Mouse (Mus musculus) midbrain, embryonic 13.5 days (tissue): ENCODE results near the gene Hic1. TPM values are rescaled to one million over a fixed set of nuclear protein-coding genes. Genes with fewer than 3 reads are reported as not detected.

ENCODE experiments used
- ATAC-seq: fragments of 200-750 bp; cut with Nextera tagmentation; 2 replicates; pipeline ENCODE4 v1.8.0; 2017; ENCODE audit warnings: mild to moderate bottlenecking, moderate TSS enrichment, moderate library complexity
- H3K27ac ChIP-seq: fragments of 300-500 bp; sonication (generic); 2 replicates; pipeline ENCODE4 v1.5.1; 2015; ENCODE audit warnings: inconsistent platforms, mild to moderate bottlenecking, moderate library complexity
- H3K27me3 ChIP-seq: fragments of 300-500 bp; sonication (generic); 2 replicates; pipeline ENCODE4 v1.6.1; 2015; ENCODE audit warnings: mild to moderate bottlenecking, inconsistent platforms
- H3K36me3 ChIP-seq: fragments of 300-500 bp; sonication (generic); 2 replicates; pipeline ENCODE4 v1.6.1; 2015; ENCODE audit warnings: mild to moderate bottlenecking, inconsistent platforms
- H3K4me1 ChIP-seq: fragments of 300-500 bp; sonication (generic); replicated peaks from 2 replicates; pipeline ENCODE4 v1.6.1; 2015; ENCODE audit warnings: inconsistent platforms
- H3K4me2 ChIP-seq: fragments of 300-500 bp; sonication (generic); replicated peaks from 2 replicates; pipeline ENCODE4 v1.6.1; 2015; ENCODE audit warnings: moderate library complexity, mild to moderate bottlenecking, inconsistent platforms
- H3K4me3 ChIP-seq: fragments of 300-500 bp; sonication (generic); replicated peaks from 2 replicates; pipeline ENCODE4 v1.5.1; 2015; ENCODE audit warnings: mild to moderate bottlenecking, inconsistent platforms
- H3K9ac ChIP-seq: fragments of 300-500 bp; sonication (generic); replicated peaks from 2 replicates; pipeline ENCODE4 v1.6.1; 2015; ENCODE audit warnings: mild to moderate bottlenecking, inconsistent platforms
- H3K9me3 ChIP-seq: fragments of 300-500 bp; sonication (generic); 2 replicates; pipeline ENCODE4 v1.6.1; 2016; ENCODE audit warnings: mild to moderate bottlenecking, inconsistent platforms
- WGBS: fragments of 180-500 bp; shearing (Covaris S2); methylation state at CpG from one replicate; pipeline ENCODE4 v1.1.7; 2015; 5-methylcytosine and 5-hydroxymethylcytosine counted together
- polyA plus RNA-seq: library from polyadenylated mRNA; unstranded; fragments of >200 nt; fragmentation: Nextera tagmentation; extraction: Ambion mirVana; gene quantifications from 2 replicates; pipeline ENCODE4 v1.2.1, GENCODE M21; 2015

The Hic1 gene
- polyA plus RNA-seq, 1 experiment from 2014 or later = 2.4 TPM

DNA sequence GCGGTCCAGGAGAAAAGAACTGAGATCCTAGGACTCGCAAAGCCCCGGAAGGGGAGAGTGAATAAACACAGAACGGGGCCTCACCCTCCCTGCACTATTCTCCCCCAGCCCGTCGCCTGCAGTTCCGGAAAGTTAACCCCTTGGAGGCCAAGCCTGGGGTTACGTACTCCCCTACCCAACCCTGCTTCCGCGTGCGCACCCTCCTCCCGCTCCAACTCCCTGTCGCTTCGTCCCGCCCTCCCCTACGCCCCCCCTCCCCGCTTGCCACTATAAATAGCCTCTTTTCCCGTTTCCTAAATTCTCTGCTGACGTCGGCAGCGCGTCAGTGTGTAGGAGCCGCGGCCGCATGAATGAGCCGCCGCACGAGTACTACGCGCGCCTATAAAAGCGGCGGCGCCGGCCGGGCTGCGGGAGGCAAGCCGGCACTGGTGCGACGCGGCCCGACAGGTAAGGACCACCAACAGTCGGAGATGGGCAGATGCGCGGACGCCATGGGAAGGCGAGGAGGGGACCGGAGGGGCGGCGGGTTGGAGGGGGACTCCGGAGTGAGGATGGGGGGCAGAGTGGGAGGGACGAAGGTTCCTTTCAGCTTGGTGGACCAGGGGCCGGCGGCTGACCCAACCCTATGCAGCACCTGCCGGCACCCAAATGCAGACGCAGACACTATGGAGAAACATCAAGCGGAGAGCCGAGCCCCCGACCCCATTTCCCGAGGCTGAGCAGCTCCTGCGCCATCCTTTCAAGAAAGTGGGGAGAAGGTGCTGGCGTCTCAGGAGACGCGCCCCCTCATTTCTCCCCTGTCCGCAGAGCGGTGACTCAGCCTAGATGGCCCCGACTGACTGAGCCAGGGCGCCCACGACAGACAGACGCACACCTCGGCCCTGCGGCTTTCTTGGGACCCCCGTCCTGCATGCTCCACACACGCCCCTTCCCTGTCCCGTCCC is 3.1 kb upstream of the Hic1 start:
- under 1% methylated on average over 75 of the region's 75 CpGs for WGBS
- peak overlapping the region; percentile 66 for H3K4me3 ChIP-seq
- H3K9me3 ChIP-seq = no peaks in the 10 kb centered on the region
- H3K36me3 ChIP-seq = peaks cover 11% of the 10 kb centered on the region
- H3K4me1 ChIP-seq = peaks cover 63% of the 10 kb centered on the region
- ATAC-seq = peak; percentile 3; the same call in 1 of the 2 replicates
- H3K27me3 ChIP-seq = peaks cover 68% of the 10 kb centered on the region
- peak overlapping the region; percentile 66 for H3K9ac ChIP-seq
- H3K4me2 ChIP-seq = peak overlapping the region; percentile 72
- no peak overlapping the region for H3K27ac ChIP-seq

DNA sequence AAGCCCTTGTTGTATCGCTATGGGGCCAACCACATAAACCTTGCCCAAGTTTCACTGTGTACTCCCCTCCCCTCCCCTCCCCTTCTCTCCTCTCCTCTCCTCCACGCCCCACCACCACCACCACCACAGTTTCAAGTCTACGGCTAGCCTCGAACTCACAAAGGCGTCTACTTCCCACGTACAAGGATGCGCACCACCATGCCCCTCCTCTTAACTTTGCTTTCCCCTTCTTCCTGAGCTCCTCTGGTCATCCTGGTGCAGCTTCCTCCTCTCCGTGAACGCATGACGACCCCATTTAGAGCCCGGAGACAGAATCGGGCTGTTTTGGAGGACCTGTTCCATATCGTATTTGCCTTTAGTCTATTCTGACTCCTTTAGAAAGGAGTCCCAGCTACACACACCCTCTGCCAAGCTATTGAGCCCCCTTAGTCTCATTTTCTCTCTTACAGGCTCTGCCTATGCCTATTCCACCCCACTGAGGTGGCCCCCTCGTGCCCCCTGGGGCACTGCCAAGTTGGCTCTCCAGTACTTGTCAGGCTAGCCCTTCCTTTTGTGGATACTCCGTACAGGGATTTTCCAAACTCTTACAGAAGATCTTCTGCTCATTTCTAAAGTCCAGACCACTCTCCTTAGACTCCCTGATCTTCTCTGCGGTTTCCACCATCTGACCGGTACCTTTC is 2.0 kb upstream of the Hic1 start:
- Histone ChIP-seq H3K4me3 (peak overlapping the region; percentile 66), H3K4me1 (peaks cover 74% of the 10 kb centered on the region), H3K27me3 (peaks cover 74% of the 10 kb centered on the region), H3K9ac (no peak overlapping the region), H3K36me3 (no peaks in the 10 kb centered on the region), H3K9me3 (no peaks in the 10 kb centered on the region), H3K4me2 (peak overlapping the region; percentile 75), H3K27ac (no peak overlapping the region)
- ATAC-seq = no peak
- 4% methylated on average over 17 of the region's 17 CpGs for WGBS

DNA sequence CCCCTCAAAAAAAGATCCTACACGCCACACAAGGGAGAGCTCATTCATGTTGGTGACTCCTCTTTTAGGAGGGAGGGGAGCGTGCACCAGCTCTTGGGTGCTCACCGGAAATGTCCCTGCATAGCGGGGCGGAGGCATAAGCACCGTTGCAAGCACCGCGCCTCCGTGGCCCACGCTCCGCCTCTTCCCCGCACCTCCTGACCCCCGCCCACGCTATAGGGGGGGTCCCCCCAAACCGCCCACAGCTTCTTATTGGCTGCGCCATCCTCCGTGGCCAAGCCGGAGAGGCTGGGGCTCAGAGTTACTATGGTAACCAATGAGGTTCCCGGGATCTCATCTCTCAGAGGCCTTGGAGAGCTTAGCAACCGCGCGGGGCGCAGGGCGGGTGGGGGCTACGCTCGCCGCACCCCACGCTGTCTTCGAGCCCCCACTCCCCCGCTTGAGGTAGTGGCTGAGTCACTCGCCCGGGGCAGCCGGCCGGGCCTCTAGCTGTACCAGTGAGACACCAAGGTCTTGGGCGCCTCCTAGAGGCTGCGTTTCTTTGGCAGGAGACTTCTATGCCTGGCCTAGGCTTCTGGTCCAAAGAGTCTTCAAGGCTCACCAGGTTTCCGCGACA is 925 bp upstream of the Hic1 start:
- H3K27me3 ChIP-seq = peaks cover 77% of the 10 kb centered on the region

DNA sequence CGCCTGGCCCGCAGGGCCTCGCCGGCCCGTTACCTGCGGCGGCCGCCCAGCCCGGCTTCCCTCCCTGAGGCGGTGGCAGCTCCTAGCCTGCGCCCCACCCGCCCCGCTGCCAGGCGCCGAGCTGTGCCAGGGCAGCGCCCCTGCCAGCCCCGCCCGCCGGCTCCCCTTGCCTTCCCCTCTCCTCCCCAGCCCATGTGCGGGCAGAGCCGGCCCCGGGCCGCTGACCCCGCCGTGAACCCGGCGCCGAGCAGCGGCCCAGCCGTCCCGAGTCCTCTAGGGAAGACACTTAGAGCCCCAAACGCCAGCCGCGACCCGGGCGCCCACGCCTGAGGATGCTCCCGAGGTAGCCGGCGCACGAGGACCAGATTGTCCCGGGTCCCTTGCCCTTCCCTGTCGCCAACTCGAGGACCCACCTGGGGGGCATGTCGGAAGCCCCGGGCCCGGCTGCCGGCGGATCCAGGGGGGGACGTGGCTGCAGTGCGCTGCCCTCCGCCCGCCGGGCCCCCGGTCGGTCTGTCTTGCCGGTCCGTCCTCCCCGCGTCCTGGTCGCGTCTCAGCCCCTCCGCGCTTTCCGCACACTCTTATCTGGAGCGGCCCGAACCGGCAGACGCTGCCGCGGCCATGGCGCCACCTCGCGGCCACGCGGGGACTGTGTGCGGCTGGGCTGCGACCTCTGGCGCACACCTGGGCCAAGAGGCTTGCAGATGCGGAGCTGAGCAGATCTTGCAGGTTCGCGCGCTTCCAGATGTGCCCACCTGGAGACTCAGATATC is 543 bp downstream of the Hic1 start:
- peak overlapping the region; percentile 62 for H3K9ac ChIP-seq
- H3K4me3 ChIP-seq = peak overlapping the region; percentile 48
- peaks cover 89% of the 10 kb centered on the region for H3K27me3 ChIP-seq
- H3K27ac ChIP-seq = no peak overlapping the region
- peaks cover 79% of the 10 kb centered on the region for H3K4me1 ChIP-seq
- no peaks in the 10 kb centered on the region for H3K9me3 ChIP-seq
- WGBS = under 1% methylated on average over 81 of the region's 83 CpGs
- no peaks in the 10 kb centered on the region for H3K36me3 ChIP-seq
- H3K4me2 ChIP-seq = peak overlapping the region; percentile 75
- ATAC-seq = peak; percentile 25; the same call in 1 of the 2 replicates

More for the DNA sequence above, 925 bp upstream of the Hic1 start:
- H3K9me3 ChIP-seq = no peaks in the 10 kb centered on the region
- no peaks in the 10 kb centered on the region for H3K36me3 ChIP-seq
- WGBS = under 1% methylated on average over 38 of the region's 38 CpGs
- ATAC-seq = peak; percentile 57
- peaks cover 85% of the 10 kb centered on the region for H3K4me1 ChIP-seq
- peak overlapping the region; percentile 75 for H3K4me2 ChIP-seq
- peak overlapping the region; percentile 48 for H3K4me3 ChIP-seq
- peak overlapping the region; percentile 44; the same call in 1 of the 2 replicates for H3K9ac ChIP-seq
- H3K27ac ChIP-seq = 0 out of 2 replicates have a peak overlapping the region, but pooled peaks have one; percentile 51

DNA sequence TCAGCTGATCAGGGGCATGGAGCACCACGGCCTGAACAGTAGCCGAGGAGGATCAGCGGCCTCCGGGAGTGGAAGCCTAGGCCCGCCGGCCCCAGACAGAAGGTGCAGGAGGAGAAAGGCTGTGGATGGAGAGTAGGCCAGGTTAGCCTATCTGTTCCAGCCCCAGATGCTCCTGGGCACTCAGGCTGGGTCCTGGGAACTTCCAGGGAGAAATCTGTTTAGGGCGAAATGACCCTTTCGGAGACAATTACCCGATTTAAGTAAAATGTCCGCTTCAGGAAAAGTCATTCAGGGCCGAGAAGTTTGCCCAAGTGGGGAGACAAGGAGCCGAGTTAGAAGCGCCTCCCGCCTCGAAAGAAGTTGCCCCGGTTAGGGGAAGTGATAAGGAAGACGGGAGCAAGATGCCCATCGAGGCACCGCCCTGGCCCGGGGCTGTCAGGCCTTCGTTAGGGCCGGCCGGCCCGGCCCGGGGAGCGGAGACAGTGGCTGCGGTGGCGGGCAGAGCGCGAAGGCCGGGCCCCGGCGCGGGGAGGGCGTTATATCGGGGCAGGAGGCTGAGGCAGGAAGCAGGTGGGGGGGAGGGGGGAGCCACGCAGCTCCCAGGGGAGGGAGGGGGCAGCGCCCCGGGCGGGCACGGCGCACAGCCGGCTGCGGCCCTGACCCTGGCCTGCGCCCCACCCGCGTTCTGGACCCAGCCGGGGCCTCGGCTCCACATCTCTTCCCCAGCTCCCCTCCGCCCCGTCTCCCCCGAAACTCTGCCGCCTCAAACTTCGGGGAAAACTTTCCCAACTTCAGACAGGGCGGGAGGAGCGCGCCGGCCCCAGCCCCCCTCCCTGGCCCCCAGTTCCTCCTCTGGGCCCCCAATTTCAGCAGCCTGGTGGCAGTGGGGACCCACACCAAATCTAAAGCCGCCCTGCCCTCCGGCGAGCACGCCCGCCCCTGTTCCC is 1.4 kb downstream of the Hic1 start:
- no peak for ATAC-seq
- H3K27me3 ChIP-seq = peaks cover 94% of the 10 kb centered on the region
- H3K4me1 ChIP-seq = peaks cover 74% of the 10 kb centered on the region
- no peak overlapping the region for H3K27ac ChIP-seq
- H3K4me3 ChIP-seq = peak overlapping the region; percentile 48
- peak overlapping the region; percentile 75 for H3K4me2 ChIP-seq
- H3K9ac ChIP-seq = peak overlapping the region; percentile 62
- 2% methylated on average over 49 of the region's 63 CpGs for WGBS
- peaks cover 8% of the 10 kb centered on the region for H3K36me3 ChIP-seq
- H3K9me3 ChIP-seq = no peaks in the 10 kb centered on the region

DNA sequence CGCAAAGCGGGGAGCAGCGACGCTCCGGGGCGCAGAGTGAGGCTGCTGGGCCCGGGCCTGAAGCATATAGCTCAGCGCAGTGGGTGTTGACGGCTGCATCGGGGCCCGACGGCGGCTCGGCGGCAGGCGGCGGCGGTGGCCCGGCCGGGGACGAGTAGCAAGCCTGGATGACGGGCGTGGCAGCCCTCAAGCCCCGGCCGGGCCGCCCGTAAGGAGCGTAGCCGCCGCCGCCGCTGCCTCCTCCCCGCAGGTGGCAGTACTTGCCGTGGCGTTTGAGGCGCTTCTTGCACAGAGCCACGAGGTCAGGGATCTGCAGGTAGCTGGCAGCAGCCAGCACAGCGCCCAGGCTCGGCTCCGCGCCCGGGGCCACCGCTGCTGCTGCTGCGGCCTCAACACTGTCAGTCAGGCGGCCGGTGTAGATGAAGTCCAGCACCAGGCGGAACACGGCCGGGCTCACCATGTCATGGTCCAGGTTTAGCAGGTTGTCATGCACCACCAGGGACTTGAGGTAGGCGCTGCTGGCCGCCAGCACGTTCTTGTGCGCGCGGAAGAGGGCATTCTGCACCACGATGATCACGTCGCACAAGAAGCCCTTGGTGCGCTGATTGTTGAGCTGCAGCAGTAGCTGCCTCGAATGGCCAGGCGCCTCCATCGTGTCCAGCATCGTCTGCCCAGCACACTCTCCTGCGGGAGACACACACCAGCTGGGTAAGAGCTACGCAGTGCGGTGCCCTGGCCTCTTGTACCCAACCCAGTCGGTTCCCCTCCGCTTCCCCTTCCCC is 2.3 kb downstream of the Hic1 start:
- no peak overlapping the region for H3K27ac ChIP-seq

DNA sequence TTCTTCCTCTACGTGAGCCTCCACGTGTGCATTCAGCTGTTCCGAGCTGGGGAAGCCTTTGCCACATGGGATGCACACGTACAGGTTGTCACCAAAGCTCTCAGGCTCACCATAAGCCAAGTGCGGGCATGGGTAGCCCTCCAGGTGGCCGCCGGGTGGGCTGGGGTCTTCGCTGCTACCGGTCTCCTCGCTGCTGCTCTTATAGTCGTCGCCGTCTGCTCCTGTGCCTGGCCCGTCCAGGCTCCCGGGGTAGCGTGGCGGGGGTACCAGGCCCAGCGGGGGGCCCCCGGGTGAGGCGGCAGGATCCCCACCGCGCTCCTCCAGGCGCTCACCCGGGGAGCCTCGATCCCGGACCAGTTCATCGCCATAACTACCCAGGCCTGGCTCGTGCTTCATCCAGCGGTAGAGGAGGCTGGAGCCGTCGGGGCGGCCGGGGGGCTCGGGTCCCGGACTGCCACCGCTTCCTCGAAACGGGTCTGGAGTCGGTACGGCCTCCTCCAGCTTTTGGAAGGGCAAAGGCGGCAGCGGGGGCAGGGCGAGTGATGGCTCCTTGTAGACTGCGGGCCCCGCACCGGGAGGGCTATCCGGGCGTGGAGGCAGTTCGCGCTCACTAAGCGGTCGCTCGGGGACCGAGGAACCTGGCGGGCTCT is 3.0 kb downstream of the Hic1 start:
- H3K4me2 ChIP-seq = peak overlapping the region; percentile 75
- peaks cover 82% of the 10 kb centered on the region for H3K27me3 ChIP-seq
- WGBS = 4% methylated on average over 55 of the region's 55 CpGs
- ATAC-seq = no peak
- peaks cover 59% of the 10 kb centered on the region for H3K4me1 ChIP-seq
- peak overlapping the region; percentile 48 for H3K4me3 ChIP-seq
- H3K9ac ChIP-seq = peak overlapping the region; percentile 54
- no peaks in the 10 kb centered on the region for H3K9me3 ChIP-seq
- H3K27ac ChIP-seq = no peak overlapping the region
- peaks cover 19% of the 10 kb centered on the region for H3K36me3 ChIP-seq

More for the DNA sequence above, 2.3 kb downstream of the Hic1 start:
- peak overlapping the region; percentile 75 for H3K4me2 ChIP-seq
- H3K27me3 ChIP-seq = peaks cover 90% of the 10 kb centered on the region
- ATAC-seq = no peak
- H3K4me3 ChIP-seq = peak overlapping the region; percentile 48
- H3K36me3 ChIP-seq = peaks cover 14% of the 10 kb centered on the region
- H3K4me1 ChIP-seq = peaks cover 67% of the 10 kb centered on the region
- no peaks in the 10 kb centered on the region for H3K9me3 ChIP-seq
- H3K9ac ChIP-seq = peak overlapping the region; percentile 54
- 2% methylated on average over 66 of the region's 68 CpGs for WGBS

DNA sequence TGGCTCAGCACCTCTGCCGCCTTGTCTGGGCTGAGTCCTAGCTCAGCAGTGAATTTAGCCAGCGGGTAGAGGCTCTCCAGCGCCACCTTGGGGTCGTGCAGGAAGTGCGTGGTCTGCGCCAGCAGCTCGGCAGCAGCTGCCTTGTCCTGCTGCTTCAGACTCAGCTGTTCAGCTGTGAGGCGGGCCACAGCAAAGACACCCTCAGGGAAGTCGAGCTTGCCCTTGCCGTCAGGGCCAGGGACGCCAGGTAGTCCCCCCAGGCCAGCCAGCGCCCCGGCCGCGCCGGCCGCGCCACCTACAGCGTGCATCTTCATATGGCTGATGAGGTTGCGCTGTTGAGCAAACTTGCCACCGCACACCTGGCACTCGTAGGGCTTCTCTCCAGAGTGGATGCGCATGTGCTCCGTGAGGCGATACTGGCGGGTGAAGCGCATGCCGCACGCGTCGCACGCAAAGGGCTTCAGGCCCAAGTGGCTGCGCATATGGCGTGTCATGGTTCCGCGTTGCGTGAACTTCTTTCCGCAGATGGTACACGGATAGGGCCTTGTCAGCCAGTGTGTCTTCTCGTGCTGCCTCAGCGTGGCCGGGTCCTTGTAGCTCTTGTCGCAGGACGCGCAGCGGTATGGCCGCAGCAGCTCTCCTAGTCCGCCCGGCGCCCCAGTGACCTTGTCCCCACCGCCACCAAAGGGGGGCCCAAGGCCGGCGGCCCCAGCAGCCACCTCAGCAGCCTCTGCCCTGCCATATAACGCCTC is 3.7 kb downstream of the Hic1 start:
- Histone ChIP-seq H3K9ac (no peak overlapping the region), H3K4me1 (peaks cover 52% of the 10 kb centered on the region)
- WGBS = 3% methylated on average over 54 of the region's 54 CpGs

DNA sequence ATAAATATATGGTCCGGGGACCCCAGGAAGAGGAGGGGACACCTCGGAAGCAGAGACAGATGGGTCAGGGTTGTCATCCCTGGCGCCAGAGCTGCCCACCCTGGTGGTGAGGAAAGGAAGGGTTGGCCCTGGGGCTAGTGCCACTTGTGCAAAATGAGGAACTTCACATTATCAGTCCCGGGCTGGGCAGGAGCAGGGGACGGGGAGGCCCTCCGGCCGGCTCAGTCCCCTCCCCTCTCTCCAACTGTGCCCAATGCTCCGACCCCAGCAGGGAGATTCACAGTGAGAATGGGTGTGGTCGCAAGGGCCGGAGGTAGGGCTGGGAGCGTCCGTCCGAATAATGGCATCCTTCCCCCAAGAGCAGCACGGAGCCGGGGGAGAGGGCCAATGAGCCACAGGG is 4.6 kb downstream of the Hic1 start:
- 15% methylated on average over 13 of the region's 15 CpGs for WGBS
- peak overlapping the region; percentile 48; the same call in 1 of the 2 replicates for H3K4me3 ChIP-seq

More for the DNA sequence above, 3.7 kb downstream of the Hic1 start:
- no peak overlapping the region for H3K27ac ChIP-seq
- H3K36me3 ChIP-seq = peaks cover 25% of the 10 kb centered on the region
- ATAC-seq = no peak
- H3K4me2 ChIP-seq = peak overlapping the region; percentile 75
- no peaks in the 10 kb centered on the region for H3K9me3 ChIP-seq
- peak overlapping the region; percentile 48 for H3K4me3 ChIP-seq
- H3K27me3 ChIP-seq = peaks cover 75% of the 10 kb centered on the region

More for the DNA sequence above, 4.6 kb downstream of the Hic1 start:
- Histone ChIP-seq H3K4me1 (peaks cover 44% of the 10 kb centered on the region), H3K9ac (no peak overlapping the region), H3K4me2 (no peak overlapping the region), H3K27me3 (peaks cover 72% of the 10 kb centered on the region), H3K36me3 (peaks cover 34% of the 10 kb centered on the region), H3K9me3 (no peaks in the 10 kb centered on the region), H3K27ac (no peak overlapping the region)
- no peak for ATAC-seq
